Mouse (Mus musculus) CH12.LX (cell line): ENCODE data around the gene Tbcb.

ENCODE experiments used
- MXI1 ChIP-seq: IDR thresholded peaks from 2 replicates; pipeline ENCODE4 v1.6.1; 2011; ENCODE audit warnings: mild to moderate bottlenecking, low read depth, low read length, improper control_type of control experiment
- USF1 ChIP-seq: IDR thresholded peaks from 2 replicates; pipeline ENCODE4 v1.6.1; 2014; ENCODE audit warnings: low read depth, mild to moderate bottlenecking, inconsistent platforms, low read length, improper control_type of control experiment

GRCm38 (mm10) chr7:30235625-30236024 is 3.6 kb upstream of the Tbcb start, which contains the start of gene Ovol3:
- no peak for TF ChIP-seq MXI1
- TF ChIP-seq USF1, result no peak
